27 mouse cellular contexts compared by ENCODE assay signal in genomic region chr17:67904315-67904944, GRCm38 (mm10).
"Had no signal": no experiment of that assay in that cellular context is flagged by ENCODE, and none has a peak within 500 bp of the region (broad histone marks: within the 10 kb centered on the region; RNA-seq: fewer than 3 reads in every experiment).

No protein-coding gene starts in this region.

- H3K36me3 ChIP-seq: heart, embryonic 15.5 days; hindbrain, embryonic 12.5 days; intestine, embryonic 15.5 days; liver, embryonic 13.5 days; liver, embryonic 15.5 days had no signal

- ATAC-seq: hindbrain, embryonic 16.5 days; inflammation-experienced regulatory T-cells, adult 6 months; intestine, embryonic 15.5 days; intestine, postnatal 0 days had no signal

- H3K4me2 ChIP-seq: heart, embryonic 11.5 days; heart, embryonic 13.5 days; heart, embryonic 15.5 days; hindbrain, embryonic 12.5 days; hindbrain, embryonic 14.5 days; intestine, embryonic 15.5 days; limb, embryonic 13.5 days; liver, embryonic 11.5 days; liver, embryonic 13.5 days; liver, embryonic 15.5 days had no signal

- DNase-seq: gastrocnemius, adult 2 months; gastrocnemius, postnatal 10 days; gastrocnemius, postnatal 25 days; heart, postnatal 14 days; heart, postnatal 4 days; kidney, adult 18-20 months; kidney, adult 8-10 months; kidney, postnatal 10 days; kidney, postnatal 25 days; kidney, postnatal 4 days; liver; liver, embryonic 13.5 days had no signal

- H3K4me1 ChIP-seq: liver, embryonic 13.5 days; liver, embryonic 15.5 days had no signal

- H3K27ac ChIP-seq: gastrocnemius, adult 2 months; heart, embryonic 13.5 days; heart, embryonic 15.5 days; hindbrain, embryonic 10.5 days; hindbrain, embryonic 12.5 days; hindbrain, embryonic 14.5 days; intestine, embryonic 15.5 days; layer of hippocampus, adult 2 months; left cerebral cortex, adult 2 months; limb, embryonic 13.5 days; liver, embryonic 13.5 days; liver, embryonic 15.5 days had no signal

- H3K9me3 ChIP-seq: heart, embryonic 13.5 days; heart, embryonic 15.5 days; hindbrain, embryonic 10.5 days; hindbrain, embryonic 12.5 days; intestine, embryonic 15.5 days; limb, embryonic 13.5 days; liver, embryonic 13.5 days; liver, embryonic 15.5 days had no signal

- H3K27me3 ChIP-seq: heart, embryonic 13.5 days; heart, embryonic 15.5 days; hindbrain, embryonic 12.5 days; intestine, embryonic 15.5 days; limb, embryonic 13.5 days; liver, embryonic 13.5 days; liver, embryonic 15.5 days had no signal

- H3K9ac ChIP-seq: heart, embryonic 13.5 days; heart, embryonic 15.5 days; hindbrain, embryonic 12.5 days; hindbrain, embryonic 14.5 days; intestine, embryonic 15.5 days; limb, embryonic 13.5 days; liver, embryonic 13.5 days; liver, embryonic 15.5 days had no signal

- H3K4me3 ChIP-seq: gastrocnemius, adult 2 months; heart, embryonic 13.5 days; heart, embryonic 15.5 days; hindbrain, embryonic 10.5 days; hindbrain, embryonic 12.5 days; intestine, embryonic 15.5 days; layer of hippocampus, adult 2 months; left cerebral cortex, adult 2 months; limb, embryonic 13.5 days; liver, embryonic 13.5 days; liver, embryonic 15.5 days had no signal
